Comparison of ENCODE assay signal across 10 mouse cellular contexts in genomic region chr16:18036425-18036955, GRCm38 (mm10). TPM values are rescaled to one million over a fixed set of nuclear protein-coding genes. Genes with fewer than 3 reads are reported as not detected.
A peak's percentile ranks its signal among the peaks of the same experiment; 100 is the strongest.
DNase-seq lines count a peak whose midpoint lies in the region; ATAC-seq lines count a peak whose summit lies in the region.
"Had no signal": no experiment of that assay in that cellular context is flagged by ENCODE, and none has a peak within 500 bp of the region (broad histone marks: within the 10 kb centered on the region; RNA-seq: fewer than 3 reads in every experiment).

No protein-coding gene starts in this region.

- no peak overlapping the region for H3K4me2 ChIP-seq in forebrain, embryonic 16.5 days (ENCODE audit: low read length)
- H3K4me2 ChIP-seq: midbrain, embryonic 12.5 days had no signal

- no peak for ATAC-seq in forebrain, embryonic 16.5 days

- H3K27me3 ChIP-seq in forebrain, embryonic 10.5 days (ENCODE audit: poor library complexity, severe bottlenecking) = no peaks in the 10 kb centered on the region; the same call in 1 of the 2 replicates
- no peaks in the 10 kb centered on the region; the same call in 1 of the 2 replicates for H3K27me3 ChIP-seq in forebrain, embryonic 16.5 days (replicated peaks; ENCODE audit: control insufficient read depth, insufficient read depth, low read length)

- H3K9ac ChIP-seq in forebrain, embryonic 16.5 days (replicated peaks; ENCODE audit: low read depth, low read length) = no peak overlapping the region
- H3K9ac ChIP-seq: midbrain, embryonic 12.5 days had no signal

- no peaks in the 10 kb centered on the region for H3K4me1 ChIP-seq in forebrain, embryonic 10.5 days
- H3K4me1 ChIP-seq in forebrain, embryonic 16.5 days (replicated peaks; ENCODE audit: control insufficient read depth, insufficient read depth, low read length) = no peaks in the 10 kb centered on the region
- H3K4me1 ChIP-seq: midbrain, embryonic 12.5 days had no signal

- no peak overlapping the region for H3K4me3 ChIP-seq in forebrain, embryonic 10.5 days
- H3K4me3 ChIP-seq in forebrain, embryonic 16.5 days (replicated peaks; ENCODE audit: low read length) = no peak overlapping the region
- H3K4me3 ChIP-seq: midbrain, embryonic 12.5 days had no signal

- DNase-seq in forebrain, embryonic 10.5 days (ENCODE audit: extremely low spot score, low spot score) = peak; percentile 54
- DNase-seq in CD4-positive, CD25-positive, alpha-beta regulatory T cell, adult 2 months (ENCODE audit: low read depth, low spot score) = peak; percentile 83
- peak; percentile 64 for DNase-seq in c-Kit-positive CD71-negative TER-119-negative erythroid progenitor cells, embryonic 14.5 days (ENCODE audit: low read depth)
- peak; percentile 15 to 63 for DNase-seq in heart, adult 18-20 months
- peak; percentile 61 for DNase-seq in kidney, postnatal 14 days
- peak; percentile 70 for DNase-seq in lung, postnatal 10 days
- peak; percentile 48 to 63 for DNase-seq in spleen, postnatal 14 days (ENCODE audit: low spot score in 2 of 2)

- H3K36me3 ChIP-seq in forebrain, embryonic 10.5 days (replicated peaks) = no peaks in the 10 kb centered on the region
- H3K36me3 ChIP-seq in forebrain, embryonic 16.5 days (ENCODE audit: control insufficient read depth, insufficient read depth) = no peaks in the 10 kb centered on the region
- H3K36me3 ChIP-seq: midbrain, embryonic 12.5 days had no signal

- H3K9me3 ChIP-seq in forebrain, embryonic 10.5 days = no peaks in the 10 kb centered on the region
- no peaks in the 10 kb centered on the region for H3K9me3 ChIP-seq in forebrain, embryonic 16.5 days (ENCODE audit: control insufficient read depth, low read length)
- H3K9me3 ChIP-seq: midbrain, embryonic 12.5 days had no signal

- no peak overlapping the region for H3K27ac ChIP-seq in forebrain, embryonic 10.5 days
- H3K27ac ChIP-seq in forebrain, embryonic 16.5 days (ENCODE audit: low read length) = no peak overlapping the region
- H3K27ac ChIP-seq: midbrain, embryonic 12.5 days had no signal

- WGBS in forebrain, embryonic 10.5 days = 16% methylated on average over 16 of the region's 16 CpGs
- 22% methylated on average over 16 of the region's 16 CpGs for WGBS in forebrain, embryonic 16.5 days

RNA-seq across cellular contexts. Expression of gene Dgcr6, which starts 16.2 kb away (rescaled TPM):
- 159 and 175 TPM in 2 replicates for polyA plus RNA-seq in forebrain, embryonic 10.5 days (2016; fragmentation: Nextera tagmentation; extraction: Ambion mirVana)
- 145 and 156 TPM in 2 replicates for polyA plus RNA-seq in forebrain, embryonic 16.5 days (2015; fragmentation: Nextera tagmentation; extraction: Ambion mirVana)
- 10 to 100 TPM; 41.8 to 42.0 TPM for total RNA-seq in heart, adult 18-20 months (2021)

RNA-seq across cellular contexts. Expression of gene Prodh, which starts 53.5 kb away (rescaled TPM):
- 17.0 and 19.6 TPM in 2 replicates for polyA plus RNA-seq in forebrain, embryonic 10.5 days (2016; fragmentation: Nextera tagmentation; extraction: Ambion mirVana)
- 4.1 and 4.2 TPM in 2 replicates for polyA plus RNA-seq in forebrain, embryonic 16.5 days (2015; fragmentation: Nextera tagmentation; extraction: Ambion mirVana)
- 10 to 100 TPM; 12.3 to 17.9 TPM for total RNA-seq in heart, adult 18-20 months (2021)

RNA-seq across cellular contexts. Expression of gene Vpreb2, which starts 56.3 kb away (rescaled TPM):
- not detected in 2 replicates for polyA plus RNA-seq in forebrain, embryonic 10.5 days (2016; fragmentation: Nextera tagmentation; extraction: Ambion mirVana)
- not detected in 2 replicates for polyA plus RNA-seq in forebrain, embryonic 16.5 days (2015; fragmentation: Nextera tagmentation; extraction: Ambion mirVana)
- not detected for total RNA-seq in heart, adult 18-20 months (2021)
- total RNA-seq: adrenal gland, postnatal 4 days had no signal
- polyA plus RNA-seq: midbrain, embryonic 12.5 days had no signal
